Mouse (Mus musculus): ENCODE results near the gene Kiss1r.

GRCm38 (mm10) chr10:79956643-79957154 lies 39.9 kb downstream of the Kiss1r start:
- TF ChIP-seq CTCF (IDR thresholded peaks at IDR 0.05; ENCODE audit: low read depth) (no peak), EP300 (IDR thresholded peaks at IDR 0.05; ENCODE audit: low read depth) (no peak)

Data from heart, postnatal 0 days (tissue).